Mouse (Mus musculus): ENCODE measurements around the gene Slc23a2. TPM values are rescaled to one million over a fixed set of nuclear protein-coding genes. Genes with fewer than 3 reads are reported as not detected.
A peak's percentile ranks its signal among the peaks of the same experiment; 100 is the strongest.

Gene Slc23a2
- polyA plus RNA-seq, 1 experiment from 2014 or later: 7.7 TPM

- Histone ChIP-seq H3K4me1 (ENCODE audit: control insufficient read depth, insufficient read depth, low read length) (peaks cover 3% of the 10 kb centered on the region; the same call in 1 of the 2 replicates), H3K9ac (replicated peaks; ENCODE audit: low read length) (peak within 1 kb of the TSS; percentile 57), H3K27me3 (ENCODE audit: control insufficient read depth, insufficient read depth, low read length) (peaks cover 14% of the 10 kb centered on the region), H3K9me3 (replicated peaks; ENCODE audit: control insufficient read depth, low read length) (no peaks in the 10 kb centered on the region), H3K4me3 (ENCODE audit: low read depth, low read length) (peak within 1 kb of the TSS; percentile 52), H3K36me3 (replicated peaks; ENCODE audit: control insufficient read depth, insufficient read depth, low read depth, low read length) (no peaks in the 10 kb centered on the region), H3K27ac (replicated peaks; ENCODE audit: low read depth, low read length) (no peak within 1 kb of the TSS), H3K4me2 (ENCODE audit: low read depth, low read length) (peak within 1 kb of the TSS; percentile 92)
- under 1% methylated on average over 37 of the region's 48 CpGs for WGBS
- DNase-seq (ENCODE audit: low spot score) (peak; percentile 90), ATAC-seq (replicated peaks; ENCODE audit: insufficient number of reproducible peaks, low FRiP score, low TSS enrichment, low read depth) (peak; percentile 84)
Measured at GRCm38 (mm10) chr2:132029646-132030417, 115.1 kb downstream of the Slc23a2 start, which contains the start of gene Rassf2. TSS of gene Rassf2 (minus strand) at chr2:132030258.

GRCm38 (mm10) chr2:132028894-132029605 lies 115.9 kb downstream of the Slc23a2 start:
- peak; percentile 33 for DNase-seq (ENCODE audit: low spot score)
- Histone ChIP-seq H3K9ac (replicated peaks; ENCODE audit: low read length) (peak overlapping the region; percentile 57), H3K4me2 (ENCODE audit: low read depth, low read length) (peak overlapping the region; percentile 92), H3K36me3 (replicated peaks; ENCODE audit: control insufficient read depth, insufficient read depth, low read depth, low read length) (no peaks in the 10 kb centered on the region), H3K4me3 (ENCODE audit: low read depth, low read length) (peak overlapping the region; percentile 52), H3K9me3 (replicated peaks; ENCODE audit: control insufficient read depth, low read length) (no peaks in the 10 kb centered on the region), H3K4me1 (ENCODE audit: control insufficient read depth, insufficient read depth, low read length) (peaks cover 3% of the 10 kb centered on the region; the same call in 1 of the 2 replicates), H3K27ac (replicated peaks; ENCODE audit: low read depth, low read length) (no peak overlapping the region), H3K27me3 (ENCODE audit: control insufficient read depth, insufficient read depth, low read length) (peaks cover 14% of the 10 kb centered on the region)
- no peak; the same call in 1 of the 2 replicates for ATAC-seq (replicated peaks; ENCODE audit: insufficient number of reproducible peaks, low FRiP score, low TSS enrichment, low read depth)
- under 1% methylated on average over 36 of the region's 36 CpGs for WGBS

GRCm38 (mm10) chr2:132028107-132028506 lies 116.8 kb downstream of the Slc23a2 start:
- WGBS: 45% methylated on average over 5 of the region's 5 CpGs
- H3K9me3 ChIP-seq (replicated peaks; ENCODE audit: control insufficient read depth, low read length): no peaks in the 10 kb centered on the region
- no peak overlapping the region for H3K4me2 ChIP-seq (ENCODE audit: low read depth, low read length)
- no peak for ATAC-seq (replicated peaks; ENCODE audit: insufficient number of reproducible peaks, low FRiP score, low TSS enrichment, low read depth)
- H3K27me3 ChIP-seq (ENCODE audit: control insufficient read depth, insufficient read depth, low read length): peaks cover 14% of the 10 kb centered on the region
- DNase-seq (ENCODE audit: low spot score): no peak
- peaks cover 3% of the 10 kb centered on the region; the same call in 1 of the 2 replicates for H3K4me1 ChIP-seq (ENCODE audit: control insufficient read depth, insufficient read depth, low read length)
- no peak overlapping the region for H3K27ac ChIP-seq (replicated peaks; ENCODE audit: low read depth, low read length)
- H3K4me3 ChIP-seq (ENCODE audit: low read depth, low read length): no peak overlapping the region
- no peak overlapping the region for H3K9ac ChIP-seq (replicated peaks; ENCODE audit: low read length)
- no peaks in the 10 kb centered on the region for H3K36me3 ChIP-seq (replicated peaks; ENCODE audit: control insufficient read depth, insufficient read depth, low read depth, low read length)

GRCm38 (mm10) chr2:132027366-132027765 lies 117.5 kb downstream of the Slc23a2 start:
- Histone ChIP-seq H3K36me3 (replicated peaks; ENCODE audit: control insufficient read depth, insufficient read depth, low read depth, low read length) (no peaks in the 10 kb centered on the region), H3K4me2 (ENCODE audit: low read depth, low read length) (no peak overlapping the region), H3K27me3 (ENCODE audit: control insufficient read depth, insufficient read depth, low read length) (peaks cover 14% of the 10 kb centered on the region)

GRCm38 (mm10) chr2:132024028-132024427 lies 120.9 kb downstream of the Slc23a2 start:
- 84% methylated on average over 4 of the region's 4 CpGs for WGBS
- Histone ChIP-seq H3K27ac (replicated peaks; ENCODE audit: low read depth, low read length) (no peak overlapping the region), H3K36me3 (replicated peaks; ENCODE audit: control insufficient read depth, insufficient read depth, low read depth, low read length) (no peaks in the 10 kb centered on the region), H3K27me3 (ENCODE audit: control insufficient read depth, insufficient read depth, low read length) (peaks cover 5% of the 10 kb centered on the region), H3K9ac (replicated peaks; ENCODE audit: low read length) (no peak overlapping the region), H3K4me2 (ENCODE audit: low read depth, low read length) (no peak overlapping the region), H3K4me3 (ENCODE audit: low read depth, low read length) (no peak overlapping the region), H3K9me3 (replicated peaks; ENCODE audit: control insufficient read depth, low read length) (no peaks in the 10 kb centered on the region), H3K4me1 (ENCODE audit: control insufficient read depth, insufficient read depth, low read length) (no peaks in the 10 kb centered on the region)
- DNase-seq (ENCODE audit: low spot score) (no peak), ATAC-seq (replicated peaks; ENCODE audit: insufficient number of reproducible peaks, low FRiP score, low TSS enrichment, low read depth) (no peak)

More at GRCm38 (mm10) chr2:132027366-132027765, 117.5 kb downstream of the Slc23a2 start:
- ATAC-seq (replicated peaks; ENCODE audit: insufficient number of reproducible peaks, low FRiP score, low TSS enrichment, low read depth): no peak
- Histone ChIP-seq H3K27ac (replicated peaks; ENCODE audit: low read depth, low read length) (no peak overlapping the region), H3K4me3 (ENCODE audit: low read depth, low read length) (no peak overlapping the region), H3K9me3 (replicated peaks; ENCODE audit: control insufficient read depth, low read length) (no peaks in the 10 kb centered on the region), H3K4me1 (ENCODE audit: control insufficient read depth, insufficient read depth, low read length) (peaks cover 3% of the 10 kb centered on the region; the same call in 1 of the 2 replicates), H3K9ac (replicated peaks; ENCODE audit: low read length) (no peak overlapping the region)
- no peak for DNase-seq (ENCODE audit: low spot score)
- 45% methylated on average over 5 of the region's 5 CpGs for WGBS

- no peak overlapping the region for H3K9ac ChIP-seq (replicated peaks; ENCODE audit: low read length)
- no peaks in the 10 kb centered on the region for H3K4me1 ChIP-seq (ENCODE audit: control insufficient read depth, insufficient read depth, low read length)
- H3K27ac ChIP-seq (replicated peaks; ENCODE audit: low read depth, low read length): no peak overlapping the region
- no peak for DNase-seq (ENCODE audit: low spot score)
- H3K36me3 ChIP-seq (replicated peaks; ENCODE audit: control insufficient read depth, insufficient read depth, low read depth, low read length): no peaks in the 10 kb centered on the region
- no peak for ATAC-seq (replicated peaks; ENCODE audit: insufficient number of reproducible peaks, low FRiP score, low TSS enrichment, low read depth)
- H3K4me3 ChIP-seq (ENCODE audit: low read depth, low read length): no peak overlapping the region
- 84% methylated on average over 8 of the region's 8 CpGs for WGBS
- H3K27me3 ChIP-seq (ENCODE audit: control insufficient read depth, insufficient read depth, low read length): no peaks in the 10 kb centered on the region
- no peaks in the 10 kb centered on the region for H3K9me3 ChIP-seq (replicated peaks; ENCODE audit: control insufficient read depth, low read length)
- H3K4me2 ChIP-seq (ENCODE audit: low read depth, low read length): no peak overlapping the region
Measured at GRCm38 (mm10) chr2:132022621-132023020, 122.3 kb downstream of the Slc23a2 start.

- no peaks in the 10 kb centered on the region for H3K4me1 ChIP-seq (ENCODE audit: control insufficient read depth, insufficient read depth, low read length)
- H3K36me3 ChIP-seq (replicated peaks; ENCODE audit: control insufficient read depth, insufficient read depth, low read depth, low read length): no peaks in the 10 kb centered on the region
- ATAC-seq (replicated peaks; ENCODE audit: insufficient number of reproducible peaks, low FRiP score, low TSS enrichment, low read depth) (no peak), DNase-seq (ENCODE audit: low spot score) (no peak)
- no peak overlapping the region for H3K9ac ChIP-seq (replicated peaks; ENCODE audit: low read length)
- no peak overlapping the region for H3K4me3 ChIP-seq (ENCODE audit: low read depth, low read length)
- H3K9me3 ChIP-seq (replicated peaks; ENCODE audit: control insufficient read depth, low read length): no peaks in the 10 kb centered on the region
- H3K27ac ChIP-seq (replicated peaks; ENCODE audit: low read depth, low read length): no peak overlapping the region
- H3K27me3 ChIP-seq (ENCODE audit: control insufficient read depth, insufficient read depth, low read length): no peaks in the 10 kb centered on the region
- H3K4me2 ChIP-seq (ENCODE audit: low read depth, low read length): no peak overlapping the region
- WGBS: 58% methylated on average over 4 of the region's 4 CpGs
Measured at GRCm38 (mm10) chr2:132021616-132022015, 123.3 kb downstream of the Slc23a2 start.

Measured in embryonic facial prominence, embryonic 11.5 days (tissue).